Mouse (Mus musculus): ENCODE results near the gene Abhd10. TPM values are rescaled to one million over a fixed set of nuclear protein-coding genes. Genes with fewer than 3 reads are reported as not detected.
A peak's percentile ranks its signal among the peaks of the same experiment; 100 is the strongest.

The Abhd10 gene
- polyA plus RNA-seq, 1 experiment from 2014 or later: 35.2 TPM

DNA sequence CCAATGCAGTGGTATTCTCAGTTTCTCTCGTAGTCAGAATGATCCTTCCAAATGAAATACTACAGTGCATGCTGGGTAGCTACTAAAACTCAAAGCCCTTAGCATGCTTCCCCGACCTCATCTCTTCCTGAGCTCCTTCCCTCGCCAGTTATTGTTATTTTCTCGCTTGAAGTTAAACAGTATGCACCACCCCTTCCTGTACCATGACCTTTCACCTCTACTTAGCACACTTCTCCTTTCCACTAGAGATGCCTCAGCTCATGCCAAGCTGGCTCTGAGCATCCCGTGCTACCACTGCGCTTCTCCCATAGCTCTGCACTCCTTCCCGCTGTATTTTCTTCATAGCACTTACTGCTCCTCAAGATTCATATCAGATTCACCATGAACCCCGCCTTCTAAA lies 4.9 kb downstream of the Abhd10 start:
- Histone ChIP-seq H3K36me3 (ENCODE audit: control insufficient read depth, insufficient read depth, low read length) (peaks cover 3% of the 10 kb centered on the region; the same call in 1 of the 2 replicates), H3K4me1 (ENCODE audit: control insufficient read depth, insufficient read depth, low read length) (peaks cover 6% of the 10 kb centered on the region; the same call in 1 of the 2 replicates), H3K4me2 (ENCODE audit: low read depth, low read length) (no peak overlapping the region), H3K27ac (ENCODE audit: low read length) (no peak overlapping the region), H3K4me3 (ENCODE audit: low read length) (no peak overlapping the region), H3K9ac (ENCODE audit: low read depth, low read length) (no peak overlapping the region), H3K9me3 (ENCODE audit: control insufficient read depth, low read length) (no peaks in the 10 kb centered on the region), H3K27me3 (replicated peaks; ENCODE audit: control insufficient read depth, insufficient read depth, low read length) (no peaks in the 10 kb centered on the region)
- ATAC-seq: no peak
- 83% methylated on average over 8 of the region's 8 CpGs for WGBS

DNA sequence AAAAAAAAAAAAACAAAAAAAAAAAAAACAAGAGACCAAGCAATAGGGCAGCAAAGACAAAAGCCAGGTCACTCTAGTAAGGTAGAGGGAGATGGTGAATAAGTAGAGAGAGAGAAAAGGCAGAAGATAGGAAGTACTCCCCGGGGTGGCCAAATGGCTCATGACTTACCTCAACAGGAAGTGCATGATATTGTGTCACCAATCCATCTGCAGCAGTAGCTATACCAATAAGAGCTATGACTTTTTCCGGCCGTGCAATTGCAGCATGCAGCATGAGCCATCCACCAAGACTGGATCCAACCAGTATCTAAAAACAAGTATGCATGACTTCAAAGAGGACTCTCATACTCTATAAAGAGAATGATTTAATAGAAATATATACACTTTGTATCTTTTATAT lies 6.0 kb downstream of the Abhd10 start:
- 93% methylated on average over 3 of the region's 3 CpGs for WGBS
- no peaks in the 10 kb centered on the region for H3K27me3 ChIP-seq (replicated peaks; ENCODE audit: control insufficient read depth, insufficient read depth, low read length)
- no peak overlapping the region for H3K4me2 ChIP-seq (ENCODE audit: low read depth, low read length)
- peaks cover 6% of the 10 kb centered on the region; the same call in 1 of the 2 replicates for H3K4me1 ChIP-seq (ENCODE audit: control insufficient read depth, insufficient read depth, low read length)
- peaks cover 4% of the 10 kb centered on the region; the same call in 1 of the 2 replicates for H3K36me3 ChIP-seq (ENCODE audit: control insufficient read depth, insufficient read depth, low read length)
- no peak overlapping the region for H3K27ac ChIP-seq (ENCODE audit: low read length)
- H3K9me3 ChIP-seq (ENCODE audit: control insufficient read depth, low read length): no peaks in the 10 kb centered on the region
- no peak for ATAC-seq
- H3K9ac ChIP-seq (ENCODE audit: low read depth, low read length): no peak overlapping the region
- no peak overlapping the region for H3K4me3 ChIP-seq (ENCODE audit: low read length)

DNA sequence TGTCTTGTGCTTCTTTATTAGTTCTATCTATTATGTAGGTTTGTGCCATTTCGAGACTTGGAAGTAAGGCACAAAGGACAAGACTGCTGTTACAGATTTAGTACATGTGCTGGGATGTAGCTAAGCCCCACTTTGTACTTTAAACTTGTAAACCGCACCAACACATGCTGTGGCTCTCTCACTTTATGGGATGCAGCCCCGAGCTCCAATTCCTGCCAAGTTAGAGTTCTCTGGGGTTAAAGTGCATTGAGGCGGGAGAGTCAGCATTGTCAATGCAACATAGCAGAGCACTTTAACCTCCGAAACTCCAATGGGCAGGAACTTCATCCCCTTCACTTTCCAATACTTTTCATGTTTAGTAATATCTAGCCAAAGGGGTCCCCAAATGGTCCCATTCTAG lies 13.6 kb downstream of the Abhd10 start:
- Histone ChIP-seq H3K4me1 (ENCODE audit: control insufficient read depth, insufficient read depth, low read length) (peaks cover 3% of the 10 kb centered on the region), H3K4me3 (ENCODE audit: low read length) (no peak overlapping the region), H3K36me3 (ENCODE audit: control insufficient read depth, insufficient read depth, low read length) (peaks cover 8% of the 10 kb centered on the region; the same call in 1 of the 2 replicates), H3K27ac (ENCODE audit: low read length) (no peak overlapping the region), H3K9me3 (ENCODE audit: control insufficient read depth, low read length) (no peaks in the 10 kb centered on the region), H3K4me2 (ENCODE audit: low read depth, low read length) (no peak overlapping the region), H3K9ac (ENCODE audit: low read depth, low read length) (no peak overlapping the region), H3K27me3 (replicated peaks; ENCODE audit: control insufficient read depth, insufficient read depth, low read length) (no peaks in the 10 kb centered on the region)
- WGBS: 80% methylated on average over 5 of the region's 5 CpGs
- no peak for ATAC-seq

DNA sequence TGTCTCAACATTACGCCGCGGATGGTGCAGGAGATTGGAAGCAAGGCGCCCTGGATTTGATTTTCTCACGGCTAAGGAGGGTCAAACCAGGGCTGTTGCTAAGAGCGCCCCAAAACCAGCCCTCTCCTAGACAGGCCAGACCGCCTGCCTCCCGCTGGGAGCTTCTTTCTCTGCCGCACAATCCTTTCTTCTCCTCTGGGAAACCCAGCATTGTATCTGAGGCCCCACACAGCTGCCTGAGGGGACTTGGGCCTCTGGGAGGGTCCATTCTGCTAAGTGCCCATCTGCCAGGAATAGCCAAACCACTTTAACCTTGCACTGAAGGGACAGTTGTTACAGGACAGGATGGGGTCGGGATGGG lies 18.0 kb downstream of the Abhd10 start:
- peak overlapping the region; percentile 64 for H3K9ac ChIP-seq (ENCODE audit: low read depth, low read length)
- H3K27me3 ChIP-seq (replicated peaks; ENCODE audit: control insufficient read depth, insufficient read depth, low read length): no peaks in the 10 kb centered on the region
- H3K4me3 ChIP-seq (ENCODE audit: low read length): peak overlapping the region; percentile 54
- 3% methylated on average over 10 of the region's 10 CpGs for WGBS
- no peaks in the 10 kb centered on the region for H3K9me3 ChIP-seq (ENCODE audit: control insufficient read depth, low read length)
- no peak overlapping the region for H3K27ac ChIP-seq (ENCODE audit: low read length)
- peaks cover 7% of the 10 kb centered on the region for H3K4me1 ChIP-seq (ENCODE audit: control insufficient read depth, insufficient read depth, low read length)
- ATAC-seq: peak; percentile 54
- H3K36me3 ChIP-seq (ENCODE audit: control insufficient read depth, insufficient read depth, low read length): peaks cover 2% of the 10 kb centered on the region; the same call in 1 of the 2 replicates
- H3K4me2 ChIP-seq (ENCODE audit: low read depth, low read length): peak overlapping the region; percentile 90

DNA sequence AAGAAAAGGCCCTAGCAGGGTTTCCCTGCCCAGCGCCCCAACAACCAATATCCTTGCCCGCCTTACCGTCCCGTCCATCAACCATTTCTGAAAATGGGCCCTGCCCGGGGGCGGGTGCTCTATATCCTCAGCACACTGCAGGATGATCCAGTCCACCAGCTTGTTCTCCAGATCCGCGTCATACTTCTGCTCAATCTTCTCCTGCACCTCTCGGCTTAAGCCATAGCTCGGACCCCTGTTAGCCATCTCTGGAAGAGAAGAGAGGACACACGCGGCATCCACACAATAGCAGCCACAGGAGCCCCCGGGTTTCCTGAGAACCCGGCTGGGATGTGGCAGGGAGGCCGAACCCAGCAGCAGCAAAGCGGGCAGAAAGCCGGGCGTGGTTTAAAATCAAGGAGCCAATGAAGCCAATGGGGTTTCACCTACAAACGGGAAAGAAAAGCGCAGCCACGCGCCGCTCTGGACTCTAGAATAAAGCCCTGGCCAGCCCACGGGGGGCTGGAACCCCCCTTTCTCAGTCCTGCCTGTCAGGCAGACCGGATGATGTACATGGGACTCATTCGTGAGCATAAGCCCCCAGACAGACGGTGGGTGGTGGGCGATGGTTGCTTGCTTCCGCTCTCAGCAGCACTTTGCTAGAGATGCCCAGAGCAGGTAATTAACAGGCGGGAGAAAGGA lies 18.6 kb downstream of the Abhd10 start, which contains the start of gene Tagln3:
Gene Tagln3 (minus strand): TSS at position 548 of the 681 bp plus-strand sequence.
- Histone ChIP-seq H3K27me3 (replicated peaks; ENCODE audit: control insufficient read depth, insufficient read depth, low read length) (no peaks in the 10 kb centered on the region), H3K9me3 (ENCODE audit: control insufficient read depth, low read length) (no peaks in the 10 kb centered on the region), H3K27ac (ENCODE audit: low read length) (no peak within 1 kb of the TSS), H3K9ac (ENCODE audit: low read depth, low read length) (peak within 1 kb of the TSS; percentile 64), H3K4me1 (ENCODE audit: control insufficient read depth, insufficient read depth, low read length) (peaks cover 7% of the 10 kb centered on the region), H3K36me3 (ENCODE audit: control insufficient read depth, insufficient read depth, low read length) (no peaks in the 10 kb centered on the region), H3K4me2 (ENCODE audit: low read depth, low read length) (peak within 1 kb of the TSS; percentile 90), H3K4me3 (ENCODE audit: low read length) (peak within 1 kb of the TSS; percentile 54)
- ATAC-seq: peak; percentile 70
- WGBS: 2% methylated on average over 30 of the region's 30 CpGs

DNA sequence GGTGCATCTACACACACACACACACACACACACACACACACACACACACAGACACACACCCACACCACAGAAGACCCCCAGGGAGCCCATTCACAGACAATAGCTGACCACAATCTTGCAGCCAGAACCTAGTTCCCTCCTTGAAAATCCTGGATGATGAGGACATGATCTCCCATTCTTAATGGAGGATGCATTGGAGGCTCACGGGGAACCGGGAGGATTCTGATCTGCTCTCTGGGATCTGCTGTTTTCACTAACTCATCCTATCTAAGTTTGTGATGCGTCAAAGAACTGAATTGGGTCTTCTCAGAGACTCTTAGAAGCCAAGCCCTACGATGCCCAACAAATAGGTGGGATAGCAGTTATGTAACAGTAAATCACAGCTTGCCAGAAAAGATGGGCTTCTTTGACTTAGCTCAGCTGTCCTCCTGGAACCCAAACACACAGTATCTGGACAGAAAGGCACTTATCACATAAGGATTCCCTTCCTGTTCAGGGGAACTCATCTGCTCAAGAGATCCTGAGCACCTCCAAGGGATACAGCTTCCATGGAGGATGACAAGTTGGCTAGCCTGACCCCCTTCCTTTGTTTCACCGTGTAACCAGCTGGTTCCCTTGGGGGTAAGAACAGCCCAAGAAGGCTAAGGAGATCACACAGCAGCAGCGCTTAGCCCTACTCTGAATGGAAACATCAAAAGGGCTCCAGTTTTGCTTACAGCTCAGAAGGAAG lies 19.4 kb downstream of the Abhd10 start:
- peaks cover 7% of the 10 kb centered on the region for H3K4me1 ChIP-seq (ENCODE audit: control insufficient read depth, insufficient read depth, low read length)
- H3K9me3 ChIP-seq (ENCODE audit: control insufficient read depth, low read length): no peaks in the 10 kb centered on the region
- no peak overlapping the region for H3K27ac ChIP-seq (ENCODE audit: low read length)
- ATAC-seq: no peak
- H3K36me3 ChIP-seq (ENCODE audit: control insufficient read depth, insufficient read depth, low read length): no peaks in the 10 kb centered on the region
- H3K4me2 ChIP-seq (ENCODE audit: low read depth, low read length): peak overlapping the region; percentile 90; the same call in 1 of the 2 replicates
- H3K9ac ChIP-seq (ENCODE audit: low read depth, low read length): peak overlapping the region; percentile 64
- H3K27me3 ChIP-seq (replicated peaks; ENCODE audit: control insufficient read depth, insufficient read depth, low read length): no peaks in the 10 kb centered on the region
- peak overlapping the region; percentile 54 for H3K4me3 ChIP-seq (ENCODE audit: low read length)
- 60% methylated on average over 6 of the region's 6 CpGs for WGBS

DNA sequence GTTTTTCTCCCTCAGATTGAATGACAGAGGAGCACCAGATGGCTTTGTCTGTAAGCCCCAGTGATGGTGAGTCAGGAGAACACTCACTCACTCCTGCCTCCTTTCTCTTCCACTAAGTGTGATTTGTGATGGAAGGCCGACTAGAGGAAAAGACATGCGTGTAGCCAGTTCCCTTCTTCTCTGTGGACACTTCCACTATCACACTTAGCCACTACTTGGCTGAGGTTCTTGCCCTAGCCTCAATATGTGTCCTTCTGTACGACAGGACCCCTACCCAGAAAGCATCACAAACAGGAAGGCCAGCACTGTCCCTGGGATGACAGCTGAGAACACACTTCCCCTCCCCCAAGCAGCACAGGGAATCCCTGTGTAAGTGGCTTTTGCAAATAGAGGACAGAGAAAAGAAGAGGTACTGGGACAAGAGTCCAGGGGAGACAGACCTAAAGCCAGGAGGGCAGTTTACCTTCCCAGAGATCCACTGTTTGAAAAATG lies 20.2 kb downstream of the Abhd10 start:
- no peaks in the 10 kb centered on the region for H3K9me3 ChIP-seq (ENCODE audit: control insufficient read depth, low read length)
- no peak overlapping the region for H3K27ac ChIP-seq (ENCODE audit: low read length)
- peaks cover 7% of the 10 kb centered on the region for H3K4me1 ChIP-seq (ENCODE audit: control insufficient read depth, insufficient read depth, low read length)
- H3K9ac ChIP-seq (ENCODE audit: low read depth, low read length): no peak overlapping the region
- no peaks in the 10 kb centered on the region for H3K27me3 ChIP-seq (replicated peaks; ENCODE audit: control insufficient read depth, insufficient read depth, low read length)
- WGBS: 61% methylated on average over 3 of the region's 3 CpGs
- H3K4me2 ChIP-seq (ENCODE audit: low read depth, low read length): no peak overlapping the region
- no peak for ATAC-seq
- no peak overlapping the region for H3K4me3 ChIP-seq (ENCODE audit: low read length)
- no peaks in the 10 kb centered on the region for H3K36me3 ChIP-seq (ENCODE audit: control insufficient read depth, insufficient read depth, low read length)

DNA sequence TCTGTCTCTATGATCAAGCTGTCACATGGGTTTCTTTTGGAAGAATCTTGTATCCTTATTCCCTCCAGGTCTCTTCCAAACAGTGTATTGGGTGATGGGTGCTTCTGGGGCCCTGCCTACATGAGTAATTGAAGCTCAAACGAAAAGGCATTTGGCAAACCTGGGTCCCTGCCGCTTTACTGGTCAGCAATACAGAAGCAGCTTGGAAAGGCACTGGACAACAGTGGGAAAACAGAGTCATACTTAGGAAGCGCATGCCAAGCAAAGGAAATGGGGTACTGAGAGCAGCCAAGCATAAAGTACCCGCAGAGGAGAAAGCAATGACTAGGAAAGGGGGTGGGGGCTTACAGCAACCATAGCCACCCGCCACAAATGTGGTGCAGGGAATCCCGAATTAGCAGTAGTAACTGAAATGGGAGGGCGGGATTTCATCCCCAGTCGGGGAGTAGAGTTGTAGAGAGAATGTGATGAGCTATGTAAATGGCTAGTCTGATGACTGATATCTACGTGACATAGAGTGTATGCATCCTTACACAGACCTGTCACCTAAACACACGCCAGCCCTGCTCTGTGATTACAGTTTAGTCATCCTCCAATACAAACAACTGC lies 22.6 kb downstream of the Abhd10 start:
- Histone ChIP-seq H3K4me3 (ENCODE audit: low read length) (no peak overlapping the region), H3K9ac (ENCODE audit: low read depth, low read length) (no peak overlapping the region), H3K4me1 (ENCODE audit: control insufficient read depth, insufficient read depth, low read length) (peaks cover 7% of the 10 kb centered on the region), H3K4me2 (ENCODE audit: low read depth, low read length) (no peak overlapping the region), H3K9me3 (ENCODE audit: control insufficient read depth, low read length) (no peaks in the 10 kb centered on the region), H3K36me3 (ENCODE audit: control insufficient read depth, insufficient read depth, low read length) (no peaks in the 10 kb centered on the region), H3K27me3 (replicated peaks; ENCODE audit: control insufficient read depth, insufficient read depth, low read length) (no peaks in the 10 kb centered on the region), H3K27ac (ENCODE audit: low read length) (no peak overlapping the region)
- WGBS: 80% methylated on average over 10 of the region's 10 CpGs
- ATAC-seq: no peak

DNA sequence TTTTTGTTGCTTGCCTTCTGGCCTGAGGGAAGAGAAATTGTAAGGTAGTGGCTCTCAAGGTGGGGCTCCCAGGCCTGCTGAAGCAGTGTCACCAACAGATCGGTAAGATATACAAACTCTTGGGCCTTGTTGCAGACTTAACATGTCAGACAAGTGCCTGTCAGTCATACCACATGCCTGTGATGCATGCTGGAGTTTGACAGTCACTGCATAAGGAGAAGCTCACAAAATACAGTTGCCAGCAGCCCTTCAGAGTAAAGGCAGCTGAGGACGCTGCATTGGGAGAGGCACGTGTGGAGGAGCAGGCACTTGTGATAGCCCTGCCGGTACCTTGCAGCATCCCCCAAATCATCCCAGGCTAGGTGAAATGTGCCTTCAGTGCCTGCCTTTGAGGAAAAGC lies 24.5 kb downstream of the Abhd10 start:
- Histone ChIP-seq H3K9ac (ENCODE audit: low read depth, low read length) (no peak overlapping the region), H3K27ac (ENCODE audit: low read length) (no peak overlapping the region), H3K36me3 (ENCODE audit: control insufficient read depth, insufficient read depth, low read length) (no peaks in the 10 kb centered on the region), H3K9me3 (ENCODE audit: control insufficient read depth, low read length) (no peaks in the 10 kb centered on the region), H3K4me2 (ENCODE audit: low read depth, low read length) (no peak overlapping the region), H3K4me3 (ENCODE audit: low read length) (no peak overlapping the region), H3K27me3 (replicated peaks; ENCODE audit: control insufficient read depth, insufficient read depth, low read length) (no peaks in the 10 kb centered on the region), H3K4me1 (ENCODE audit: control insufficient read depth, insufficient read depth, low read length) (no peaks in the 10 kb centered on the region)
- 86% methylated on average over 4 of the region's 4 CpGs for WGBS
- no peak for ATAC-seq

Data from intestine, embryonic 16.5 days (tissue).